In genomic region chr1:93445111-93445821, GRCm38 (mm10) we compare ENCODE assay signal across 8 mouse cellular contexts. TPM values are rescaled to one million over a fixed set of nuclear protein-coding genes. Genes with fewer than 3 reads are reported as not detected.
DNase-seq lines count a peak whose midpoint lies in the region; ATAC-seq and TF ChIP-seq lines count a peak whose summit lies in the region.

No protein-coding gene starts in this region.

- peak overlapping the region; percentile 63 for H3K27ac ChIP-seq in CH12.LX (ENCODE audit: insufficient read depth, low read depth)
- H3K27ac ChIP-seq in forebrain, embryonic 12.5 days = peak overlapping the region; percentile 80
- peak overlapping the region; percentile 99 for H3K27ac ChIP-seq in liver, postnatal 0 days (ENCODE audit: low read depth)
- H3K27ac ChIP-seq in neural tube, embryonic 13.5 days (replicated peaks) = peak overlapping the region; percentile 74
- peak overlapping the region; percentile 82 for H3K27ac ChIP-seq in testis, adult 2 months (ENCODE audit: control insufficient read depth, insufficient read depth, low read depth, low read length)

- no peaks in the 10 kb centered on the region for H3K27me3 ChIP-seq in CH12.LX (replicated peaks)
- no peaks in the 10 kb centered on the region for H3K27me3 ChIP-seq in forebrain, embryonic 12.5 days
- H3K27me3 ChIP-seq in liver, postnatal 0 days (ENCODE audit: insufficient read depth, low read length) = no peaks in the 10 kb centered on the region
- no peaks in the 10 kb centered on the region for H3K27me3 ChIP-seq in neural tube, embryonic 13.5 days
- no peaks in the 10 kb centered on the region for H3K27me3 ChIP-seq in testis, adult 2 months (ENCODE audit: control insufficient read depth, insufficient read depth, low read length)

- intact Hi-C loops in heart, postnatal 10 days (cut with DNase I) = loop anchor here (1.0 to 10.0 kb wide), 3 partner anchors 33 to 280 kb away; partner anchors contain the start of gene Hdlbp

- H3K36me3 ChIP-seq in CH12.LX (replicated peaks in 1 of 2; ENCODE audit: control insufficient read depth in 1 of 2, insufficient read depth in 1 of 2, low read length in 1 of 2) = peaks cover 15 to 29% of the 10 kb centered on the region in 2 experiments
- peaks cover 8% of the 10 kb centered on the region; the same call in 1 of the 2 replicates for H3K36me3 ChIP-seq in forebrain, embryonic 12.5 days (replicated peaks)
- H3K36me3 ChIP-seq in liver, postnatal 0 days (replicated peaks; ENCODE audit: insufficient read depth, low read length) = peaks cover 14% of the 10 kb centered on the region
- peaks cover 3% of the 10 kb centered on the region; the same call in 1 of the 2 replicates for H3K36me3 ChIP-seq in neural tube, embryonic 13.5 days
- peaks cover 2% of the 10 kb centered on the region for H3K36me3 ChIP-seq in testis, adult 2 months (ENCODE audit: control insufficient read depth, insufficient read depth, low read length)

- under 1% methylated on average over 74 of the region's 84 CpGs for WGBS in forebrain, embryonic 12.5 days
- WGBS in large intestine, adult 2 months = under 1% methylated on average over 82 of the region's 84 CpGs
- WGBS in liver, postnatal 0 days (ENCODE audit: insufficient replicate concordance) = under 1% methylated on average over 45 of the region's 84 CpGs
- under 1% methylated on average over 82 of the region's 84 CpGs for WGBS in neural tube, embryonic 13.5 days

- no peak for TF ChIP-seq CTCF in CH12.LX (conservative IDR thresholded peaks at IDR 0.05 in 1 of 2, IDR thresholded peaks at IDR 0.05 in 1 of 2; ENCODE audit: low read depth in 2 of 2, low read length in 2 of 2)
- no peak for TF ChIP-seq CTCF in liver, postnatal 0 days (IDR thresholded peaks at IDR 0.05; ENCODE audit: low read depth)
- TF ChIP-seq CTCF in testis, adult 2 months (IDR thresholded peaks at IDR 0.05; ENCODE audit: control insufficient read depth, insufficient read depth, insufficient replicate concordance, low read depth, low read length) = no peak

- peak overlapping the region; percentile 69 to 95 (median 84) for H3K4me3 ChIP-seq in CH12.LX (replicated peaks in 1 of 3; ENCODE audit: low read depth in 2 of 3, low read length in 2 of 3, poor library complexity in 1 of 3)
- peak overlapping the region; percentile 88 for H3K4me3 ChIP-seq in forebrain, embryonic 12.5 days (replicated peaks)
- H3K4me3 ChIP-seq in liver, postnatal 0 days (ENCODE audit: low read depth, low read length) = peak overlapping the region; percentile 97
- H3K4me3 ChIP-seq in neural tube, embryonic 13.5 days = peak overlapping the region; percentile 77
- peak overlapping the region; percentile 94 for H3K4me3 ChIP-seq in testis, adult 2 months (ENCODE audit: control insufficient read depth, low read depth, low read length)

- H3K4me2 ChIP-seq in CH12.LX (ENCODE audit: insufficient read depth, low read depth, poor library complexity, severe bottlenecking) = peak overlapping the region; percentile 90
- peak overlapping the region; percentile 96 for H3K4me2 ChIP-seq in forebrain, embryonic 12.5 days
- H3K4me2 ChIP-seq in liver, postnatal 0 days (ENCODE audit: low read depth, low read length) = peak overlapping the region; percentile 87
- H3K4me2 ChIP-seq in neural tube, embryonic 13.5 days = peak overlapping the region; percentile 99

- TF ChIP-seq RAD21 in CH12.LX (IDR thresholded peaks at IDR 0.05; ENCODE audit: low read depth, low read length) = no peak

- no peaks in the 10 kb centered on the region for H3K9me3 ChIP-seq in CH12.LX (replicated peaks; ENCODE audit: low read length)
- H3K9me3 ChIP-seq in forebrain, embryonic 12.5 days = no peaks in the 10 kb centered on the region
- no peaks in the 10 kb centered on the region for H3K9me3 ChIP-seq in liver, postnatal 0 days (ENCODE audit: low read length)
- no peaks in the 10 kb centered on the region for H3K9me3 ChIP-seq in neural tube, embryonic 13.5 days

- ATAC-seq in forebrain, embryonic 12.5 days (ENCODE audit: low FRiP score) = peak; percentile 93
- ATAC-seq in liver, postnatal 0 days = peak; percentile 88
- ATAC-seq in neural tube, embryonic 13.5 days (ENCODE audit: low read depth) = peak; percentile 94

- dilution Hi-C loops in CH12.LX (cut with MboI; ENCODE audit: extremely low pct_ligation_motif_present, extremely low pct_unique_long_range_greater_than_20kb, low sequenced_read_pairs) = no loop called here

- in situ Hi-C loops in CH12.LX (cut with MboI; ENCODE audit: low pct_ligation_motif_present, low pct_unique_long_range_greater_than_20kb, low sequenced_read_pairs) = no loop called here

- peak overlapping the region; percentile 99 for H3K9ac ChIP-seq in CH12.LX (ENCODE audit: insufficient read depth, low read depth)
- H3K9ac ChIP-seq in forebrain, embryonic 12.5 days = peak overlapping the region; percentile 78
- H3K9ac ChIP-seq in liver, postnatal 0 days (replicated peaks) = peak overlapping the region; percentile 98
- peak overlapping the region; percentile 83 for H3K9ac ChIP-seq in neural tube, embryonic 13.5 days

- H3K79me2 ChIP-seq in CH12.LX (replicated peaks; ENCODE audit: control insufficient read depth, extremely low read depth, insufficient read depth, poor library complexity, severe bottlenecking) = peaks cover 51% of the 10 kb centered on the region

- peak; percentile 89 for TF ChIP-seq POLR2A in CH12.LX (IDR thresholded peaks at IDR 0.05; ENCODE audit: low read depth, low read length)
- TF ChIP-seq POLR2A in testis, adult 2 months (IDR thresholded peaks at IDR 0.05; ENCODE audit: control insufficient read depth, low read depth, low read length) = peak; percentile 38; the same call in 1 of the 2 replicates

- DNase-seq in CH12.LX (ENCODE audit: extremely low read depth) = peak; percentile 58
- DNase-seq in c-Kit-positive CD71-negative TER-119-negative erythroid progenitor cells, embryonic 14.5 days (ENCODE audit: low read depth) = peak; percentile 65
- peak; percentile 87 to 89 for DNase-seq in heart, postnatal 10 days
- peak; percentile 43 for DNase-seq in large intestine, adult 2 months (ENCODE audit: low read depth, low spot score)
- DNase-seq in liver, postnatal 0 days = peak; percentile 86

- H3K4me1 ChIP-seq in CH12.LX (ENCODE audit: control insufficient read depth in 1 of 2, insufficient read depth in 2 of 2) = peaks cover 6 to 34% of the 10 kb centered on the region in 2 experiments; a peak in 3 of 4 replicates
- peaks cover 22% of the 10 kb centered on the region for H3K4me1 ChIP-seq in forebrain, embryonic 12.5 days
- peaks cover 22% of the 10 kb centered on the region; the same call in 1 of the 2 replicates for H3K4me1 ChIP-seq in liver, postnatal 0 days (ENCODE audit: insufficient read depth)
- peaks cover 24% of the 10 kb centered on the region for H3K4me1 ChIP-seq in neural tube, embryonic 13.5 days (replicated peaks)
- peaks cover 13% of the 10 kb centered on the region for H3K4me1 ChIP-seq in testis, adult 2 months (ENCODE audit: control insufficient read depth, insufficient read depth, low read length)

- no peak for TF ChIP-seq EP300 in CH12.LX (IDR thresholded peaks at IDR 0.05; ENCODE audit: low read length)
- no peak for TF ChIP-seq EP300 in liver, postnatal 0 days (IDR thresholded peaks at IDR 0.05; ENCODE audit: low read depth)

TF ChIP-seq in CH12.LX, 34 proteins besides CTCF, POLR2A, EP300 and RAD21 (continues in another document):
- TF ChIP-seq SMC3 (IDR thresholded peaks at IDR 0.05; ENCODE audit: low read depth, low read length) = no peak
- no peak for TF ChIP-seq CHD1 (IDR thresholded peaks at IDR 0.05; ENCODE audit: low read depth, low read length)
- no peak for TF ChIP-seq JUN (IDR thresholded peaks at IDR 0.05; ENCODE audit: insufficient read depth, low read depth, low read length)
- no peak for TF ChIP-seq ZNF384 (IDR thresholded peaks at IDR 0.05; ENCODE audit: low read depth, low read length)
- peak; percentile 21; the same call in 1 of the 2 replicates for TF ChIP-seq MAX (IDR thresholded peaks at IDR 0.05; ENCODE audit: low read length)
- no peak for TF ChIP-seq ETS1 (conservative IDR thresholded peaks at IDR 0.05; ENCODE audit: low read depth, low read length)
- no peak; the same call in 1 of the 2 replicates for TF ChIP-seq UBTF (IDR thresholded peaks at IDR 0.05; ENCODE audit: low read depth, low read length)
- TF ChIP-seq MXI1 (IDR thresholded peaks at IDR 0.05; ENCODE audit: low read depth, low read length) = no peak
- TF ChIP-seq SIN3A (IDR thresholded peaks at IDR 0.05; ENCODE audit: low read length) = peak; percentile 53; the same call in 1 of the 2 replicates
- no peak for TF ChIP-seq MEF2A (IDR thresholded peaks at IDR 0.05; ENCODE audit: borderline replicate concordance, low read depth, low read length)
- TF ChIP-seq BHLHE40 (IDR thresholded peaks at IDR 0.05; ENCODE audit: low read depth, low read length) = no peak
- peak; percentile 80 for TF ChIP-seq NELFE (IDR thresholded peaks at IDR 0.05; ENCODE audit: low read depth, low read length)
- no peak for TF ChIP-seq MYC (IDR thresholded peaks at IDR 0.05; ENCODE audit: low read depth, low read length)
- no peak for TF ChIP-seq JUND (conservative IDR thresholded peaks at IDR 0.05; ENCODE audit: low read depth, low read length)
- TF ChIP-seq ZC3H11A (IDR thresholded peaks at IDR 0.05; ENCODE audit: low read depth, low read length) = no peak
- TF ChIP-seq E2F4 (IDR thresholded peaks at IDR 0.05; ENCODE audit: insufficient replicate concordance, low read depth, low read length) = no peak
- TF ChIP-seq NRF1 (IDR thresholded peaks at IDR 0.05; ENCODE audit: low read depth, low read length) = peak; percentile 72
- TF ChIP-seq ZMIZ1 (IDR thresholded peaks at IDR 0.05; ENCODE audit: low read depth, low read length) = peak; percentile 81; the same call in 1 of the 2 replicates
- TF ChIP-seq CHD2 (IDR thresholded peaks at IDR 0.05; ENCODE audit: low read length) = peak; percentile 72; the same call in 1 of the 2 replicates
- TF ChIP-seq GABPA (IDR thresholded peaks at IDR 0.05; ENCODE audit: insufficient replicate concordance, low read depth, low read length) = no peak
- TF ChIP-seq PAX5 (IDR thresholded peaks at IDR 0.05; ENCODE audit: low read length) = no peak
- TF ChIP-seq HCFC1 (IDR thresholded peaks at IDR 0.05; ENCODE audit: low read depth, low read length) = peak; percentile 8; the same call in 1 of the 2 replicates

RNA-seq across cellular contexts. Expression of gene Hdlbp, which starts 33.3 kb away (rescaled TPM):
- total RNA-seq in CH12.LX (2012; rRNA removed) = 114 and 117 TPM in 2 replicates
- total RNA-seq in CH12.LX (2014; rRNA removed) = 103 and 106 TPM in 2 replicates
- 178 and 179 TPM in 2 replicates for polyA plus RNA-seq in CH12.LX (2012; ENCODE audit: insufficient read length, low read depth)
- polyA plus RNA-seq in forebrain, embryonic 12.5 days (2016; fragmentation: Nextera tagmentation; extraction: Ambion mirVana) = 97.6 and 106 TPM in 2 replicates
- total RNA-seq in heart, postnatal 10 days (2021) = 100 to 1,000 TPM; 347 to 363 TPM
- polyA plus RNA-seq in large intestine, adult 2 months (2012; rRNA removed) = 75.7 and 111 TPM in 2 replicates
- 106 and 131 TPM in 2 replicates for polyA plus RNA-seq in liver, postnatal 0 days (2015; fragmentation: Nextera tagmentation; extraction: Ambion mirVana)
- polyA plus RNA-seq in neural tube, embryonic 13.5 days (2015; fragmentation: Nextera tagmentation; extraction: Ambion mirVana) = 83.9 and 85.7 TPM in 2 replicates
- polyA plus RNA-seq in testis, adult 2 months (2012; rRNA removed) = 122 and 129 TPM in 2 replicates

Comparison
In these comparisons a context has a peak if more than half of its experiments do, and no peak if none do; other contexts are left out.
1. Peak in every context shown above with its lines: DNase-seq, ATAC-seq, H3K4me3 ChIP-seq and H3K27ac ChIP-seq.